Mouse (Mus musculus): ENCODE measurements at regions not wholly inside any gene's neighbourhood (a gene's known extent, or its start where the extent isn't known, plus 50 kb on each side); places are given as distances from the start of the nearest gene placed in this dataset.

DNA sequence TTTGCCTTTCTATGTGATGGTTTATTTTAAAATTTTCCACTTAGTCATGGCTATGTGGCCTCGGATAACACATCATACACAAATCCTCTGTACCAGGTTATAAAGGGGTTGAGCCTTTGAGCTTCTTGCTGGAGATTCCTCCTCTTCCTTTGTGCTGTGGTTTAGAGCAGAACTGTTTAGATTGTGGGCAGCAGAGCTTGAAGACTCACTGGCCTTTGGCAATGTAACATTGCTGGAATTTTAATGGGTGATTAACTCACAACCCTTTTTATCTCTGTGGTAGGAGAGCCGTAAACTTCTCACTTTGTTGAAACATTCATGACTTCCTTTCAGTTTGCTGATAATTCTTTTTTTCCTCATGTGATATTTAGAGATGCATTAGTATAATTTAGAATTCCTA, 413.0 kb downstream of the Lmo7 start:
- H3K36me3 ChIP-seq, result no peaks in the 10 kb centered on the region
- ATAC-seq (ENCODE audit: extremely low read depth, insufficient number of reproducible peaks, low FRiP score, low TSS enrichment), result no peak
- no peak overlapping the region for H3K27ac ChIP-seq (replicated peaks)
- WGBS, result 46% methylated on average over 2 of the region's 2 CpGs
- no peaks in the 10 kb centered on the region for H3K9me3 ChIP-seq
- H3K4me1 ChIP-seq, result no peaks in the 10 kb centered on the region
- H3K4me2 ChIP-seq, result no peak overlapping the region
- no peaks in the 10 kb centered on the region for H3K27me3 ChIP-seq (replicated peaks)
- no peak overlapping the region for H3K4me3 ChIP-seq
- H3K9ac ChIP-seq, result no peak overlapping the region

- 66% methylated on average over 1 of the region's 1 CpGs for WGBS
- Histone ChIP-seq H3K4me2 (no peak overlapping the region), H3K9ac (no peak overlapping the region), H3K9me3 (no peaks in the 10 kb centered on the region), H3K27me3 (replicated peaks) (no peaks in the 10 kb centered on the region), H3K4me1 (no peaks in the 10 kb centered on the region), H3K27ac (replicated peaks) (no peak overlapping the region), H3K36me3 (no peaks in the 10 kb centered on the region), H3K4me3 (no peak overlapping the region)
- ATAC-seq (ENCODE audit: extremely low read depth, insufficient number of reproducible peaks, low FRiP score, low TSS enrichment), result no peak
These were observed 409.2 kb downstream of the Lmo7 start for GRCm38 (mm10) chr14:102138936-102139335.

DNA sequence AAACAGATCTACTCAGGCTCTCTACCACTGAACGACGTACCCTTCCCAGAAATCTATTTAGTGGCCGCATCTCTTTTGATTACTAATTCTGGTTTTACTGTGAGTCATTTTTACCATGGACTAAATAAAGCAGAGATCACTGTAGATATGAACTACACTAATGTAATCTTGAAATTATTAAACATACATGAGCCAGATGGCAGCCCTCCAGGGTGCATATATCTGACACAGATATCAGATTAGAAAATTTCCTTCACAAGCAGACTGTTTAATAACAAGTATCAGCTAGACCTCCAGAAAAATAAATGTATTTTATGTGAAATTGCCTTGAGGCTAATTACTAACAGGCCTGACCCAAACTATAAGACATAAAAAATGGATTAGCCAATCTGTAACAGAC, 388.4 kb downstream of the Lmo7 start:
- Histone ChIP-seq H3K4me2 (no peak overlapping the region), H3K4me1 (no peaks in the 10 kb centered on the region), H3K9ac (no peak overlapping the region), H3K27me3 (replicated peaks) (no peaks in the 10 kb centered on the region), H3K4me3 (no peak overlapping the region), H3K9me3 (no peaks in the 10 kb centered on the region), H3K36me3 (no peaks in the 10 kb centered on the region), H3K27ac (replicated peaks) (no peak overlapping the region)
- WGBS, result 84% methylated on average over 3 of the region's 3 CpGs
- no peak for ATAC-seq (ENCODE audit: extremely low read depth, insufficient number of reproducible peaks, low FRiP score, low TSS enrichment)

DNA sequence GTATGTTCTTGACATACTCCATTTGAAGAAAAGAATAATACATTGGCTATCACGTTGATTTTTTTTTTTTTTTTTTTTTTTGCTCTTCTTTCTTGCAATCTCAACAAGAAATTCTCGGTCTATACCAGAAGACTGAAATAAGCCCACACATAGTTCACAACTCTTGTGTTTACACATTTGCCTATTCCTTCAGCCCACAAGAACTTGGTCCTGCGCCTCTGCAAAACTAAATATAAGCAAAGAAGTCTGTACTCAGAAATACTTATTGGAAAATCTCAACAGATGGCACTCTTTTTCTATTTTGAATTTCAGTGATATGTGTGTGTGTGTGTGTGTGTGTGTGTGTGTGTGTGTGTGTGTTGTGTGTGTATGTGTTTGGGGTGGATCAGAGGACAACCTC, 376.4 kb downstream of the Lmo7 start:
- Histone ChIP-seq H3K27ac (replicated peaks) (no peak overlapping the region), H3K4me1 (no peaks in the 10 kb centered on the region), H3K9me3 (no peaks in the 10 kb centered on the region), H3K36me3 (no peaks in the 10 kb centered on the region), H3K9ac (no peak overlapping the region), H3K27me3 (replicated peaks) (no peaks in the 10 kb centered on the region), H3K4me3 (no peak overlapping the region), H3K4me2 (no peak overlapping the region)
- ATAC-seq (ENCODE audit: extremely low read depth, insufficient number of reproducible peaks, low FRiP score, low TSS enrichment), result no peak
- 74% methylated on average over 3 of the region's 3 CpGs for WGBS

DNA sequence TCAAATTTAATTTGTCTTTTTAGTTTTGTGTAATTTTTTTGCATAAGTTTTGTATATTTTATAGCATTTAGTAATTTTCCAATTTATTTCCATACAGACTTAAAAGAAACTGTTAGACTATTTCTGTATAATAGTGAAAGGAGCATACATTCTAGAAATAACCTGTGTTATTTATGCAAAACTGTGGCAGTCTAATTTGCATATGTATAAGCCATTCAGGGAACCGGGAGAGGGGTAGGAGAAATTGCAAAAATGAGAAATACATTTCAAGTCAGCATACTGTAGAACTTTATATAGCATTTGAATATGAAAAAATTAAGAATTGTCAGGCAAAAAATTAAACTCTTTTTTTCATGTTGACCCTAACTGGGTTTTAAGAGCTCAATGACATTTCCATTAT, 364.3 kb downstream of the Lmo7 start:
- no peak overlapping the region for H3K4me3 ChIP-seq
- no peak overlapping the region for H3K9ac ChIP-seq
- H3K4me2 ChIP-seq, result no peak overlapping the region
- ATAC-seq (ENCODE audit: extremely low read depth, insufficient number of reproducible peaks, low FRiP score, low TSS enrichment), result no peak
- no peaks in the 10 kb centered on the region for H3K4me1 ChIP-seq
- no peaks in the 10 kb centered on the region for H3K9me3 ChIP-seq
- no peak overlapping the region for H3K27ac ChIP-seq (replicated peaks)
- no peaks in the 10 kb centered on the region for H3K27me3 ChIP-seq (replicated peaks)
- no peaks in the 10 kb centered on the region for H3K36me3 ChIP-seq
- 68% methylated on average over 1 of the region's 1 CpGs for WGBS

DNA sequence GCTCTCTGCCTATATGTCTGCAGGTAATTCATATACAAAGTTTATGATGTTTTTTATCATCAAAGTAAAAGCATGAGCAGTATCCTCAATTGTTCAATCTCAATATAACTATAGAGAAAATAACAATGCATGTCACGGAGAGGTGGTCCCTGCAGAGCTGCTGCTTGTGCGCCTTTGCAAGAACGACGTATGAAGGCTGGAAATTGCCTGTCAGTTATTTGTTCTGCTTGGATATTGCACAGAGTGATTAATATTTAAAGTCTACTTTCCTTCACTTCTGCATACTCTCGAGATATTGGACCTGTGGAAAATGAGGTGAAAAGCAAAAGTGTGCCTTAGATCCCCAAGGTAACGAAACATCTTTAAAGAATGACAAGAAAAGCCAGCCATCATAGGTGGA, 362.8 kb downstream of the Lmo7 start:
- no peak overlapping the region for H3K4me3 ChIP-seq
- H3K4me2 ChIP-seq, result no peak overlapping the region
- H3K27ac ChIP-seq (replicated peaks), result no peak overlapping the region
- ATAC-seq (ENCODE audit: extremely low read depth, insufficient number of reproducible peaks, low FRiP score, low TSS enrichment), result no peak
- H3K4me1 ChIP-seq, result no peaks in the 10 kb centered on the region
- H3K9ac ChIP-seq, result no peak overlapping the region
- no peaks in the 10 kb centered on the region for H3K36me3 ChIP-seq
- H3K9me3 ChIP-seq, result no peaks in the 10 kb centered on the region
- 76% methylated on average over 6 of the region's 6 CpGs for WGBS
- H3K27me3 ChIP-seq (replicated peaks), result no peaks in the 10 kb centered on the region

- H3K4me3 ChIP-seq, result no peak overlapping the region
- no peak overlapping the region for H3K27ac ChIP-seq (replicated peaks)
- no peak overlapping the region for H3K4me2 ChIP-seq
- no peaks in the 10 kb centered on the region for H3K36me3 ChIP-seq
- no peaks in the 10 kb centered on the region for H3K4me1 ChIP-seq
- H3K27me3 ChIP-seq (replicated peaks), result no peaks in the 10 kb centered on the region
- no peak overlapping the region for H3K9ac ChIP-seq
- no peaks in the 10 kb centered on the region for H3K9me3 ChIP-seq
- 22% methylated on average over 3 of the region's 3 CpGs for WGBS
- ATAC-seq (ENCODE audit: extremely low read depth, insufficient number of reproducible peaks, low FRiP score, low TSS enrichment), result no peak
These were observed 319.2 kb downstream of the Lmo7 start for GRCm38 (mm10) chr14:102048932-102049331.

GRCm38 (mm10) chr14:102048485-102048884, 318.7 kb downstream of the Lmo7 start:
- Histone ChIP-seq H3K36me3 (no peaks in the 10 kb centered on the region), H3K4me2 (no peak overlapping the region), H3K27me3 (replicated peaks) (no peaks in the 10 kb centered on the region), H3K9ac (no peak overlapping the region), H3K27ac (replicated peaks) (no peak overlapping the region), H3K4me3 (no peak overlapping the region), H3K4me1 (no peaks in the 10 kb centered on the region), H3K9me3 (no peaks in the 10 kb centered on the region)
- 89% methylated on average over 1 of the region's 3 CpGs for WGBS
- no peak for ATAC-seq (ENCODE audit: extremely low read depth, insufficient number of reproducible peaks, low FRiP score, low TSS enrichment)

- Histone ChIP-seq H3K27me3 (replicated peaks) (no peaks in the 10 kb centered on the region), H3K9me3 (no peaks in the 10 kb centered on the region), H3K9ac (no peak overlapping the region), H3K4me1 (no peaks in the 10 kb centered on the region), H3K4me2 (no peak overlapping the region), H3K4me3 (no peak overlapping the region), H3K36me3 (no peaks in the 10 kb centered on the region), H3K27ac (replicated peaks) (no peak overlapping the region)
- 81% methylated on average over 2 of the region's 2 CpGs for WGBS
- ATAC-seq (ENCODE audit: extremely low read depth, insufficient number of reproducible peaks, low FRiP score, low TSS enrichment), result no peak
These were observed 308.4 kb downstream of the Lmo7 start for GRCm38 (mm10) chr14:102038145-102038544.

DNA sequence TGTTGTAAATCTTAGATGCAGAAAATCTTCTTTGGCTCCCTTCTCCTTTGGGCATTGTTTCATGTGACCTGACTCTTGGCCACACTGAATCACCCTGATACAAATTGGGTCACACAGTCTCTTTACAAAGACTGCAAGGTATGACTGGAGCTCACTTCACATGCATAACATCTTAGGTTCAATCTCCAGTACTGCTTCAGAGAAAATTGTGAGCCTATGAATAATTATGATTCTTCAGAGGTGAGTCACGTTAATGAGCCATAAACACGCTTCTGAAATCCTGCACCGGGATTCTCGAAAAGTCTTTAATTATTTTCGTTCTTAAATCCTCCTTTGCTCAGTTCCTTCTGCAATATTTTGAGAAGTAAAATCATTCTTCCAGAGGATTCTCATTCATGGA, 307.7 kb downstream of the Lmo7 start:
- Histone ChIP-seq H3K36me3 (no peaks in the 10 kb centered on the region), H3K4me1 (no peaks in the 10 kb centered on the region), H3K27ac (replicated peaks) (no peak overlapping the region), H3K27me3 (replicated peaks) (no peaks in the 10 kb centered on the region), H3K9ac (no peak overlapping the region), H3K9me3 (no peaks in the 10 kb centered on the region), H3K4me3 (no peak overlapping the region), H3K4me2 (no peak overlapping the region)
- 74% methylated on average over 5 of the region's 5 CpGs for WGBS
- no peak for ATAC-seq (ENCODE audit: extremely low read depth, insufficient number of reproducible peaks, low FRiP score, low TSS enrichment)

GRCm38 (mm10) chr14:102031047-102031903, 301.5 kb downstream of the Lmo7 start:
- H3K9me3 ChIP-seq, result no peaks in the 10 kb centered on the region
- WGBS, result 60% methylated on average over 10 of the region's 10 CpGs
- no peaks in the 10 kb centered on the region for H3K36me3 ChIP-seq
- no peaks in the 10 kb centered on the region; the same call in 1 of the 2 replicates for H3K4me1 ChIP-seq
- ATAC-seq (ENCODE audit: extremely low read depth, insufficient number of reproducible peaks, low FRiP score, low TSS enrichment), result no peak
- H3K4me2 ChIP-seq, result no peak overlapping the region
- H3K4me3 ChIP-seq, result no peak overlapping the region
- H3K27ac ChIP-seq (replicated peaks), result no peak overlapping the region
- H3K9ac ChIP-seq, result no peak overlapping the region
- no peaks in the 10 kb centered on the region for H3K27me3 ChIP-seq (replicated peaks)

GRCm38 (mm10) chr14:102024646-102025045, 294.9 kb downstream of the Lmo7 start:
- Histone ChIP-seq H3K36me3 (no peaks in the 10 kb centered on the region), H3K27ac (replicated peaks) (no peak overlapping the region), H3K4me2 (no peak overlapping the region), H3K9me3 (no peaks in the 10 kb centered on the region), H3K4me3 (no peak overlapping the region), H3K9ac (no peak overlapping the region), H3K4me1 (no peaks in the 10 kb centered on the region), H3K27me3 (replicated peaks) (no peaks in the 10 kb centered on the region)
- WGBS, result 54% methylated on average over 3 of the region's 3 CpGs
- no peak for ATAC-seq (ENCODE audit: extremely low read depth, insufficient number of reproducible peaks, low FRiP score, low TSS enrichment)

Data from heart, embryonic 13.5 days (tissue).